Mouse (Mus musculus) erythroblast, embryonic 14.5 days (primary cell): ENCODE measurements around the gene Hephl1.

Experiments
- GATA1 ChIP-seq: IDR thresholded peaks from 2 replicates; pipeline ENCODE4 v1.6.1; 2012; ENCODE audit warnings: low read length, inconsistent platforms, mixed read lengths
- TAL1 ChIP-seq: IDR thresholded peaks from 3 replicates; pipeline ENCODE4 v1.6.1; 2012; ENCODE audit warnings: low read length, inconsistent platforms, mixed read lengths

GRCm38 (mm10) chr9:15033568-15034160 lies 78.2 kb downstream of the Hephl1 start:
- no peak for TF ChIP-seq GATA1
- no peak for TF ChIP-seq TAL1
